Mouse (Mus musculus): ENCODE measurements around the gene Armc10. TPM values are rescaled to one million over a fixed set of nuclear protein-coding genes. Genes with fewer than 3 reads are reported as not detected.
A peak's percentile ranks its signal among the peaks of the same experiment; 100 is the strongest.

Gene Armc10
- polyA plus RNA-seq, 1 experiment from 2014 or later = 5.7 TPM

DNA sequence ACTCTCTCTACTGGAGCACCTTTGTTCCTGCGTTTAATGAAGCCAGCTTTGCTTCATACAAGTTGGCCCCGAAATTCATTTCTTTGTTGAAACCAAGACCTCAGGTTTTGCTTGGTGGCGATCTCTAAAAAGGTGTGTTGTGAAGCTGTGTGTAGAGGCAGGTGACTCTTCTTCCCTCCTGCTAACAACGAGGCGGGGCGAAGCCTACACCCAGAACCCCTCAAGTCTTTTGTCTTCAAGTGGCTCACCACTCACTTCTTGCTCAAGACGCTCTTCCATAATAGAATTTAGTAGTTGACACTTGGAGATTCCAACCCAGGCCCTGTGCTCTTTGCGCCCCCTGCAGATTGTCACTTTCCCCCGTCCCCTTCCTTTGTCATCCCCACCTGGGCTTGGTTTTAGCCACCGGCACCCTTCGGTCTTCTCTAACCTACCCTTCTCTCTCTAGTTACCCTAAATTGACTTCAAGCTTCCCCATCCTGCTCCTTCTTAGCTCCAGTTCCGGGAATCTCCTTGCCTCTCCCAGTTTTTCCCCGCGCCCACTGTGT is 648 bp upstream of the Armc10 start:
- Histone ChIP-seq H3K27me3 (peaks cover 32% of the 10 kb centered on the region), H3K4me1 (replicated peaks) (peaks cover 24% of the 10 kb centered on the region), H3K36me3 (replicated peaks) (peaks cover 14% of the 10 kb centered on the region), H3K4me3 (replicated peaks) (peak overlapping the region; percentile 73), H3K4me2 (peak overlapping the region; percentile 97), H3K9me3 (replicated peaks) (no peaks in the 10 kb centered on the region), H3K9ac (no peak overlapping the region), H3K27ac (replicated peaks) (no peak overlapping the region)
- ATAC-seq (ENCODE audit: insufficient read depth) = no peak
- WGBS (ENCODE audit: insufficient replicate concordance) = 14% methylated on average over 14 of the region's 14 CpGs

DNA sequence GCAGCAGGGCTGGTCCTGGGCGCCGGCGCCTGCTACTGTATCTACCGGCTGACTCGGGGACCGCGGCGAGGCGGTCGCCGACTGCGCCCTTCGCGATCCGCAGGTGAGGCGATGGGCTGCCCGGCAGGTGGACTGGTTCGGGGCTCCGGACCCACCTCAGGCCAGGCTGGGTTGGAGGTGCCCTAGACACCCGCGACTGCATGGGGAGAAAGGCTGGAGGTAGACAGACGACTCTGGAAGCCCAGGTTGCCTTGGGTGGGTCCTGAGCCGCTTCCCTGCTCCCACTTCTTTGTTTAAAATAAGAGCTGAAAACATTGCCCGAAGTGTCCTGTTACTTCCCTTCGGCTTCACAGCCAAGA is 499 bp downstream of the Armc10 start:
- under 1% methylated on average over 25 of the region's 25 CpGs for WGBS (ENCODE audit: insufficient replicate concordance)
- no peak for ATAC-seq (ENCODE audit: insufficient read depth)
- Histone ChIP-seq H3K9ac (peak overlapping the region; percentile 73), H3K36me3 (replicated peaks) (peaks cover 26% of the 10 kb centered on the region), H3K4me3 (replicated peaks) (peak overlapping the region; percentile 73), H3K9me3 (replicated peaks) (no peaks in the 10 kb centered on the region), H3K4me1 (replicated peaks) (peaks cover 24% of the 10 kb centered on the region), H3K27me3 (peaks cover 27% of the 10 kb centered on the region), H3K27ac (replicated peaks) (peak overlapping the region; percentile 81), H3K4me2 (peak overlapping the region; percentile 97)

DNA sequence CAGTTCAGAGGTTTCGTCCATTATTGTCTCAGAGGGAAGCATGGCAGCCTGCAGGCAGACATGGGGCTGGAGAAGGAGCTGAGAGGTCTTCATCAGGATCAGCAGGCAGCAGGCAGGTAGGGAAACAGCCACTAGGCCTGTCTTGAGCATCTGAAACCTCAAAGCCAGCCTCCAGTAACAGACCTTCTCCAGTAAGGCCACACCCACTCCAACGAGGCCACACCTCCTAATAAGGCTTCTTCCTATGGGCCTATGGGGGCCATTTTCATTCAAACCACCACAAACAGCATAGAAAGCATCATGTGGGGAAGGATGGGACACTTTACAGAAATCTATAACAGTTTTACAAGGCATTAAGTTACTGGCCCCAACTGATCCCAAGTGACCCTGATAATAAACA is 5.1 kb downstream of the Armc10 start:
- H3K9ac ChIP-seq = no peak overlapping the region
- H3K4me3 ChIP-seq (replicated peaks) = no peak overlapping the region
- peaks cover 15% of the 10 kb centered on the region for H3K4me1 ChIP-seq (replicated peaks)
- H3K36me3 ChIP-seq (replicated peaks) = peaks cover 53% of the 10 kb centered on the region
- no peak overlapping the region for H3K27ac ChIP-seq (replicated peaks)
- no peaks in the 10 kb centered on the region for H3K27me3 ChIP-seq
- WGBS (ENCODE audit: insufficient replicate concordance) = 62% methylated on average over 2 of the region's 2 CpGs
- H3K9me3 ChIP-seq (replicated peaks) = no peaks in the 10 kb centered on the region
- H3K4me2 ChIP-seq = no peak overlapping the region
- no peak for ATAC-seq (ENCODE audit: insufficient read depth)

DNA sequence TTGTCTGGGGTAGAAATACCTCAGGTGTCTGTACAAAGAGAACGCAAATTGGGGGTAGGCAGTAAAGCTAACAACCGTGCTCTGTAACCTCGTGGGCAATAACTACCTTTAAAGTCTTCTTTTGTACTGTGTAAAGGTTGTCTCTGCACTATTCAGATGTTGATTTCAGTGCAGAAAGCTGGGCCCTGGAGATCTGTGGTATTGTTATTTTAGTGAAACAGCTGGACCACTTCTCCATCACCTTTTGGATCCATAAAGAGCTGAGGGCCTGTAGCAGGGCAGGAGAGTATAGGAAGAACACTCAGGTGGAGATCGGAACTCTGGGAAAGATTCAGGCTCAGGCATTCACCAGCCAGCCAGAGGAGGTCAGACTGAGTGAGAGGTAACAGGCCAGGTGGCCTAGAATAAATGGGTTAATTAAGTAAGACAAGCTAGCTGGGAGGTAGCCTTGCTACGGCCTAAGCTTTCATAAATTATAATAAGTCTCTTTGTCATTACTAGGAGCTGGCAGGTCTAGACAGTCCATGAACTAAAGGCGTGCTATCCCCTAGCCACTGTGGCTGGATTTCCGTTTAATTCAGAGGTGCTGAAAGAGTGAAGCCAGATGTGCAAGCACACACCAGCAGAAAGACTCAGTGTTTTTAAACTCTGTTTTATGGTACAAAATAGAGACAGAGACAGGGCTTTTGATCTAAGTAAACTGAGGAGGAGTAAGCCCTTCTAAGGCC is 6.4 kb downstream of the Armc10 start:
- Histone ChIP-seq H3K9ac (no peak overlapping the region), H3K36me3 (replicated peaks) (peaks cover 53% of the 10 kb centered on the region)

DNA sequence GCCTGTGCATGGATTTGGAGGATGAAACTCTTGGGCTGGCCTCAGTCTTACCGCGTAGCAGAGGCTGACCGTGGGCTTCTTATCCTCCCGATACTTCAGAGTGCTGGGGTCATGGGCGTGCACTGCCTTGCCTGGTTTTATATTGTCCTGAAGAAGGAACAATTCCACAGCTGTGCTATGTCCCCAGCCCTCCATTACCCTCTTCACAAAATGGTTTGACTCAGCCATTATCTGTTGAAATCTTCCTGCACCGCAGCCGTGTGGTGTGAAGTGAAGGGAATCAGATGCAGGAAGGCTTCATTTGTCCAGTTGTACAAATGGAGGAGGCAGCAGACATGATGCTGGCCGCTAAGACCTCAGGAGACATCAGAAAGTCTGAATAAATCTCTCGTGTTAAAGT is 11.3 kb downstream of the Armc10 start:
- H3K9ac ChIP-seq = no peak overlapping the region
- H3K4me3 ChIP-seq (replicated peaks) = no peak overlapping the region
- no peak overlapping the region for H3K27ac ChIP-seq (replicated peaks)
- H3K27me3 ChIP-seq = no peaks in the 10 kb centered on the region
- WGBS (ENCODE audit: insufficient replicate concordance) = 80% methylated on average over 9 of the region's 9 CpGs
- no peak for ATAC-seq (ENCODE audit: insufficient read depth)
- H3K9me3 ChIP-seq (replicated peaks) = no peaks in the 10 kb centered on the region
- no peak overlapping the region for H3K4me2 ChIP-seq
- peaks cover 41% of the 10 kb centered on the region for H3K36me3 ChIP-seq (replicated peaks)
- no peaks in the 10 kb centered on the region for H3K4me1 ChIP-seq (replicated peaks)

More for the DNA sequence above, 6.4 kb downstream of the Armc10 start:
- no peaks in the 10 kb centered on the region for H3K9me3 ChIP-seq (replicated peaks)
- no peak for ATAC-seq (ENCODE audit: insufficient read depth)
- WGBS (ENCODE audit: insufficient replicate concordance) = 80% methylated on average over 7 of the region's 7 CpGs
- H3K4me1 ChIP-seq (replicated peaks) = peaks cover 2% of the 10 kb centered on the region; the same call in 1 of the 2 replicates
- H3K4me2 ChIP-seq = no peak overlapping the region
- no peak overlapping the region for H3K27ac ChIP-seq (replicated peaks)
- H3K4me3 ChIP-seq (replicated peaks) = no peak overlapping the region
- H3K27me3 ChIP-seq = no peaks in the 10 kb centered on the region

DNA sequence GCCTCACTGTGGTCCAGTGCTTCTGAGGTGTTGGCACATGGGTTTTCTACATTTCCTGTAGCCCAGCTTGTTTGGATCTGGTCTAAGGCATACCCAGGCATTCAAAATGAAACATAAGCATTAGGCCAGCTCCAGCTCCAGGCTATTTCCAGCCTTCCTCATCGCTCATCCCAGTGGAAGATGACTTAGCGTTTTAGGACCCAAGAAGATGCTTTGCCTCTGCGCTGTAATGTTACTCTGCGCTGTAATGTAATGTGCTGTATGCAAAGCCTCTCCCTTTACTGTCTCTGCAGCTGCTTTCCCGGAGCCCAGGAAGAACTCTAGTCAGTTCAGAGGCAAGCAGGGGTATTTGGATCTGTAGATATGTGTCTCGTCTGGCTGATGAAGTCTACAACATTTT is 12.4 kb downstream of the Armc10 start:
- no peaks in the 10 kb centered on the region for H3K4me1 ChIP-seq (replicated peaks)
- H3K9ac ChIP-seq = no peak overlapping the region
- H3K36me3 ChIP-seq (replicated peaks) = peaks cover 31% of the 10 kb centered on the region
- WGBS (ENCODE audit: insufficient replicate concordance) = 78% methylated on average over 6 of the region's 6 CpGs
- no peaks in the 10 kb centered on the region for H3K27me3 ChIP-seq
- H3K9me3 ChIP-seq (replicated peaks) = no peaks in the 10 kb centered on the region
- H3K4me3 ChIP-seq (replicated peaks) = no peak overlapping the region
- no peak for ATAC-seq (ENCODE audit: insufficient read depth)
- H3K27ac ChIP-seq (replicated peaks) = no peak overlapping the region
- H3K4me2 ChIP-seq = no peak overlapping the region

DNA sequence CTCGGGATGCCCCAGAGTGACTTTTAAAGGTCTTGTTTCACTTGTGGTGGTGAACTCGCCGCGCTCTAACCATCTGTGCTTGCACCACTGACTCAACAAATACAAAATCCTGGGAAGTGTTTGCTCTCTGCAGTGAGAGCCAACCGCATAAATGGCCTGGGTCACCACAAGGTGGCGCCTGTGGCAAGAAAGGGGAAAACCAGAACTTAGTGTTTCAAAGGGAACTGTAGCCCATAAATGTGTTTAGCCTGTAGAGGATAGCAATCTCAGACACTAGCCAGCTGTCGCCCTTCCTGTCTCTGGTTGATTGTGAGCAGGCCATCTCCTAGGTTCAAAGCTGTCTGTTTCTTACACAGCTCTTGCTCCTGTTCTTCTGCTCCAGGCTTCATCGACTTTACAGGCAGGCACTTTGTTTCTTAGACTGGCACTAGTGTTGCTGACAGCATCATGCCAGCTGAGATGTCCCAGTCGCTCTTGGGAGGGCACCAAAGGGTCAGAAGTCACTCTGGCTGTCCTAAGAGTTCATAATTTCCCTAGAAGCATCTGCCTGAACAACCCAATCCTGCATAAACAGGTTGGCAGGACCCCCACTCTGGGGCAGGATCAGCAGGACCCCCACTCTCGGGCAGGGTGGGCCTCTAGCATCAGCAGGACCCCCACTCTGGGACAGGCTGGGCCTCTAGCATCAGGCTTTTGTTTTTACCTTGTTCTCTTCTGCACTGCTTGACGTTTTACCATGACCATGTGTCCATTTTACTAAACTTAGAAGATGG is 13.2 kb downstream of the Armc10 start:
- H3K4me3 ChIP-seq (replicated peaks) = no peak overlapping the region
- WGBS (ENCODE audit: insufficient replicate concordance) = 41% methylated on average over 11 of the region's 11 CpGs
- H3K9me3 ChIP-seq (replicated peaks) = no peaks in the 10 kb centered on the region
- no peak overlapping the region for H3K4me2 ChIP-seq
- H3K36me3 ChIP-seq (replicated peaks) = peaks cover 27% of the 10 kb centered on the region
- 0 out of 2 replicates have a peak, but pooled peaks have one; percentile 34 for ATAC-seq (ENCODE audit: insufficient read depth)
- no peaks in the 10 kb centered on the region for H3K4me1 ChIP-seq (replicated peaks)
- no peaks in the 10 kb centered on the region for H3K27me3 ChIP-seq
- no peak overlapping the region for H3K27ac ChIP-seq (replicated peaks)
- no peak overlapping the region for H3K9ac ChIP-seq

DNA sequence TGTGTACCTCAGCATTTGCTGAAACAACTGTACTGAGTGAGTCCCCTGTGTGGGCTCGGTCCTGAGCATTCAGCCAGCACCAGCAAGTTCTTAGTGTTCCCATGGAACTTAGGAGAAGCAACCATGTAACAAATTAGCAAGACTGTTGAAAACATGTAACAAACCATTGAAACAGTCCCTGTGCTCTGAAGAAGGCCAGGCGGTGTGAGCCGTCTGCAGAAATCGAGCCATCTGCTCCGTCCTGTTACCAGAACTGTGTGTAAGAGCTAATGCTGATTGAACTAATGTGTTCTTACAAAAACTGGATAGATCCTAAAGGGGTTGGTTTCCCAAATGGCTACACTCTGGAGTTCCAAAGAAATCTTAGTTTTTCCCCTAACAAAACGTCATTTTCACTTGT is 15.2 kb downstream of the Armc10 start:
- Histone ChIP-seq H3K4me3 (replicated peaks) (no peak overlapping the region), H3K4me1 (replicated peaks) (no peaks in the 10 kb centered on the region), H3K4me2 (no peak overlapping the region), H3K9ac (no peak overlapping the region), H3K36me3 (replicated peaks) (peaks cover 21% of the 10 kb centered on the region), H3K27ac (replicated peaks) (no peak overlapping the region), H3K27me3 (no peaks in the 10 kb centered on the region), H3K9me3 (replicated peaks) (no peaks in the 10 kb centered on the region)
- no peak for ATAC-seq (ENCODE audit: insufficient read depth)
- WGBS (ENCODE audit: insufficient replicate concordance) = 82% methylated on average over 6 of the region's 6 CpGs

DNA sequence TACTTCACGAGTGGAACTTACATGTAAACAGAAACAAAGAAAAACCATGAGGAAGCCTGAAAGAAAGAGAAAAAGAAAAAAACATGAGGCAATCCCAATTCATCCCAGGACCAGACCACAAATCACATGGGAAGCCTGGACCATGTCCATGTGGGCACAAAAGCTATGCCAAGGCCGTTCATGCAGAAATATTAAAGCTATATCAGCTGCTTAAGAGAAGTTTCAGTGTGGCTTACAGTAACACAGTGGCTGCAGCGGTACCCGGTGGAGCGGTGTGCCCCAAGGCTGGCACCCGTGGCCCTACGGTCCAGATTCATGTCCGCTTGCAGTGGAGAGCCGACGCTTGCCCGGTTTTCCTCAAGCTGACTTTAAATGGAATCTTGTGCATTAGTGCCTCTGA is 17.5 kb downstream of the Armc10 start:
- Histone ChIP-seq H3K4me3 (replicated peaks) (no peak overlapping the region), H3K27me3 (no peaks in the 10 kb centered on the region), H3K4me1 (replicated peaks) (0 out of 2 replicates have a peak, but pooled peaks cover 2% of the 10 kb centered on the region), H3K9me3 (replicated peaks) (no peaks in the 10 kb centered on the region), H3K4me2 (no peak overlapping the region), H3K36me3 (replicated peaks) (peaks cover 21% of the 10 kb centered on the region), H3K9ac (no peak overlapping the region), H3K27ac (replicated peaks) (no peak overlapping the region)
- no peak for ATAC-seq (ENCODE audit: insufficient read depth)
- 85% methylated on average over 11 of the region's 11 CpGs for WGBS (ENCODE audit: insufficient replicate concordance)

DNA sequence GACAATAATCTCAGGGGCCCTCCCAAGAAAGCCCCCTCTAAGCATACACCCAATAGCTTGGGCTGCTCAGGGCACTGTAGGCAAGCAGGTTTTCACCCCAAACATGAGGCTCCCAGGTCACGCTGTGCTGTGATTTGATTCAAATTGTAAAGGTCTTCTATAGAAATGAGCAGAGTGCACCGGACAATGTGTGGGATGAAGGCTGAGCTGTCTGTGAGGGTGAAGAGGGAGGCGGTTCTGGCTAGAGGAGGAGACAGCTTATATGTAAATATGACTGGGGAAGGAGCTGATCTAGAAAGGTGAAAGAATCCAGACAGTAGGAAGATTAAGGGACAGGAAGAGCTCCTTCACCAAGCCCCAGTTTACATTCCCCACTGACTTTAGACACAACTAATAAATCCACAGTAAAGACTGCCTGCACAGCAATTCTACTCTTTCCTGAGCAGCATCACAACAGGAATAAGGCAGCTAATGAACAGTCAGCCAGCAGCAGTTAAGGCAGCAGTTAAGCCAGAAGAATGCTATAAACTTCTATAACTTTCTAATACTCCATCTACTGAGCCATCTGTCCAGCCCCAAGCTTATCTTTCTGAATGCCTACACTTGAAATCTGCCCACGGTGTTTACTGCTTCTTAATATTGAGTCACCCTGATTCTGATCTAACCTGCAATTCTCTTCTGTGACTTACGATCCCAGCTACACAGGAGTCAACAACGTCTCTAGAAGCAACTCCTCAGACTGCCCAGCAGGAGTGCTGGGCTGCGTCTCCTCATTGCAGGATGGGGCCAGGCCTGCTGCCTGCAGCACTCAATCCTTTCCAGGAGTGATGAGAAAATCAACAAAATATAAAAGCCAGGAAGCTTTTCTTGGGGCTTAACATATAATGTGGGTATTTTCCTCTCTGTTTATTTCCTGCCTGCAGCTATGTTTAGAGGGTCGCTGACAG is 21.9 kb downstream of the Armc10 start:
- 56% methylated on average over 8 of the region's 8 CpGs for WGBS (ENCODE audit: insufficient replicate concordance)
- no peak for ATAC-seq (ENCODE audit: insufficient read depth)
- no peak overlapping the region for H3K4me2 ChIP-seq
- H3K27ac ChIP-seq (replicated peaks) = no peak overlapping the region
- no peaks in the 10 kb centered on the region for H3K9me3 ChIP-seq (replicated peaks)
- H3K4me1 ChIP-seq (replicated peaks) = peaks cover 5% of the 10 kb centered on the region
- no peaks in the 10 kb centered on the region for H3K27me3 ChIP-seq
- H3K9ac ChIP-seq = no peak overlapping the region
- H3K36me3 ChIP-seq (replicated peaks) = 0 out of 2 replicates have a peak, but pooled peaks cover 5% of the 10 kb centered on the region
- no peak overlapping the region for H3K4me3 ChIP-seq (replicated peaks)
